Mouse (Mus musculus) ES-E14 (cell line): ENCODE results near the gene Exosc6. TPM values are rescaled to one million over a fixed set of nuclear protein-coding genes. Genes with fewer than 3 reads are reported as not detected.

ENCODE experiments used
- DNase-seq: peaks from one replicate; pipeline ENCODE4 v3.0.0-alpha.2; 2013; ENCODE audit warnings: low read depth, low spot score
- H3K27ac ChIP-seq: 2 replicates; pipeline ENCODE4 v1.5.1; 2012; ENCODE audit warnings: low read depth, mild to moderate bottlenecking, low read length, moderate library complexity, mixed read lengths; ENCODE audit not compliant: poor library complexity, insufficient read depth, severe bottlenecking
- H3K36me3 ChIP-seq: 2 replicates; pipeline ENCODE4 v1.6.1; 2012; ENCODE audit warnings: mild to moderate bottlenecking, low read length, moderate library complexity, mixed read lengths; ENCODE audit not compliant: control insufficient read depth, poor library complexity, insufficient read depth, severe bottlenecking
- H3K4me1 ChIP-seq, 2 experiments: fragments of 150-350 bp in 1 of 2; sonication (generic) in 1 of 2; 2 replicates each; pipeline ENCODE4 v1.6.1; 2012; ENCODE audit warnings: low read length in 2 of 2, mild to moderate bottlenecking in 1 of 2, mixed read lengths in 1 of 2; ENCODE audit not compliant: control insufficient read depth in 2 of 2, insufficient read depth in 2 of 2, poor library complexity in 1 of 2
- H3K4me3 ChIP-seq, 2 experiments: fragments of 150-350 bp in 1 of 2; sonication (generic) in 1 of 2; 2 replicates each; pipeline ENCODE4 v1.5.1; 2012; ENCODE audit warnings: low read length in 2 of 2, low read depth in 1 of 2, mild to moderate bottlenecking in 1 of 2, mixed read lengths in 1 of 2; ENCODE audit not compliant: insufficient read depth in 1 of 2, poor library complexity in 1 of 2, severe bottlenecking in 1 of 2
- H3K9ac ChIP-seq: 2 replicates; pipeline ENCODE4 v1.6.1; 2012; ENCODE audit warnings: low read depth, mild to moderate bottlenecking, low read length, mixed read lengths; ENCODE audit not compliant: poor library complexity, insufficient read depth, severe bottlenecking
- H3K9me3 ChIP-seq: fragments of 150-350 bp; sonication (generic); 2 replicates; pipeline ENCODE4 v1.6.1; 2012; ENCODE audit warnings: low read depth, mild to moderate bottlenecking, low read length; ENCODE audit not compliant: control insufficient read depth, insufficient read depth
- CHD2 ChIP-seq: IDR thresholded peaks from 2 replicates; pipeline ENCODE4 v1.6.1; 2014; ENCODE audit warnings: mild to moderate bottlenecking, low read depth, low read length, inconsistent platforms
- HCFC1 ChIP-seq: IDR thresholded peaks from 2 replicates; pipeline ENCODE4 v1.6.1; 2012; ENCODE audit warnings: low read length, inconsistent platforms, borderline replicate concordance; ENCODE audit not compliant: insufficient read depth
- MAFK ChIP-seq: IDR thresholded peaks from 2 replicates; pipeline ENCODE4 v1.6.1; 2014; ENCODE audit warnings: mild to moderate bottlenecking, low read depth, low read length, inconsistent platforms; ENCODE audit not compliant: insufficient read depth
- ZC3H11A ChIP-seq: IDR thresholded peaks from 2 replicates; pipeline ENCODE4 v1.6.1; 2012; ENCODE audit warnings: low read depth, mild to moderate bottlenecking, inconsistent platforms, low read length, borderline replicate concordance
- ZNF384 ChIP-seq: IDR thresholded peaks from 2 replicates; pipeline ENCODE4 v1.6.1; 2012; ENCODE audit warnings: low read depth, low read length, inconsistent platforms
- in situ Hi-C, 2 experiments: fragments of 600-800 bp; cut with MboI; formaldehyde crosslinking; loops; one replicate each; pipeline ENCODE4 v1.15.1; 2025; ENCODE audit warnings: low sequenced_read_pairs in 2 of 2, inconsistent platforms in 1 of 2; ENCODE audit not compliant: unreplicated experiment in 2 of 2
- total RNA-seq: library from RNA; depleted of rRNA; stranded (reverse); fragments of 300-350 nt; gene quantifications from 2 replicates; pipeline ENCODE4 v1.2.3, GENCODE M21; 2012

The Exosc6 gene
- total RNA-seq, 1 experiment: 2.6 TPM

GRCm38 (mm10) chr8:111034276-111034675 is 21.9 kb upstream of the Exosc6 start:
- in situ Hi-C loops: no loop called here
- Histone ChIP-seq H3K36me3 (peaks cover 23% of the 10 kb centered on the region), H3K27ac (peak overlapping the region; percentile 74), H3K4me1 (peaks cover 3 to 6% of the 10 kb centered on the region in 2 experiments), H3K9me3 (no peaks in the 10 kb centered on the region), H3K4me3 (peak overlapping the region; percentile 66 to 83), H3K9ac (peak overlapping the region; percentile 84)
- no peak for DNase-seq
- TF ChIP-seq ZC3H11A (no peak), HCFC1 (no peak), CHD2 (no peak), ZNF384 (no peak), MAFK (peak; percentile 48; the same call in 1 of the 2 replicates)

DNA sequence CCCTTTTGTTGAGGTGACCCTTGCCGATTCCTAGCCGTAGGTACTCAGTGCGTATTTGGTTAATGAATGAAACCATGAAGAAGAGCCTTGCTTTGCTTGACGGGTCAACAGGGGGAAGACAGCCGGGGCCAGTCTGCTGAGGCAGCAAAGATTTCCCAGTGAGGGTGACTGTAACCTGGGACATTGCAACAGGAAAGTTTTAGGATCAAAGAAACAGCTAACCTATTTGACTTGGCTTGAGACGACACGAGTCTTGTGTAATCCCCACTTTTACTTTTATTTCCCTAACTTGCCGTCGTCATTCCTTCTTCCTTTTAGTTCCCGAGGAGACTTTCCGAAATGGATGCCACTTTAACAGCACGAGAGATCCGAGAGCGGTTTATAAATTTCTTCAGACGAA is 19.5 kb upstream of the Exosc6 start:
- DNase-seq: no peak
- Histone ChIP-seq H3K4me1 (peaks cover 3 to 5% of the 10 kb centered on the region in 2 experiments), H3K36me3 (peaks cover 38% of the 10 kb centered on the region), H3K9me3 (no peaks in the 10 kb centered on the region), H3K4me3 (no peak overlapping the region), H3K9ac (no peak overlapping the region), H3K27ac (no peak overlapping the region)
- TF ChIP-seq MAFK (no peak), ZC3H11A (no peak), CHD2 (no peak), HCFC1 (no peak), ZNF384 (no peak)
- in situ Hi-C loops: no loop called here

DNA sequence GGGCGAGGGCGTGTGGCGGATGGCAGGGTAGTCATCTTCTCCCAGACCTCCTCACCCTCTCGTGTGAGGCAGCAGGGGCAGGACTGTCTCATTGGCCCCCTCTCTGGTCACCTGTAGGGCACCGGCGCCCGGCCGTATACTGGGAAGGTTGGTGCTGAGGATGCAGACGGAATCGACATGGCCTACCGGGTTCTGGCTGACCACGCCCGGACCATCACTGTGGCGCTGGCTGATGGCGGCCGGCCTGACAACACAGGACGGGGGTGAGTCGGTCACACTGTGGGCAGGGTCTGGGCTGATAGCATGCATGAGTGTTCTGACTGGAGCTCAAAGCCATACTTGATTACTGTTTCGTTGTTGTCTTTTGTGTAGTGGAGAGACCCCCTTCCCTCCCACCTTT is 13.6 kb upstream of the Exosc6 start:
- Histone ChIP-seq H3K4me3 (no peak overlapping the region), H3K27ac (no peak overlapping the region), H3K9me3 (no peaks in the 10 kb centered on the region), H3K36me3 (peaks cover 65% of the 10 kb centered on the region), H3K9ac (no peak overlapping the region), H3K4me1 (peaks cover 0 to 3% of the 10 kb centered on the region in 2 experiments; a peak in 1 of 4 replicates)
- in situ Hi-C loops: loop anchor here (10.0 kb wide), 1 partner anchor 198 kb away; the partner anchor contains the start of genes Cog4 (in 2 of the 2) and Sf3b3 (in 2 of the 2)
- DNase-seq: no peak
- TF ChIP-seq CHD2 (no peak), HCFC1 (no peak)

- in situ Hi-C loops: loop anchor here (10.0 kb wide), 1 partner anchor 199 kb away; the partner anchor contains the start of genes Cog4 (in 2 of the 2) and Sf3b3 (in 2 of the 2)
- Histone ChIP-seq H3K9me3 (no peaks in the 10 kb centered on the region), H3K9ac (no peak overlapping the region), H3K4me1 (peaks cover 0 to 3% of the 10 kb centered on the region in 2 experiments; a peak in 1 of 4 replicates), H3K36me3 (peaks cover 69% of the 10 kb centered on the region), H3K27ac (no peak overlapping the region), H3K4me3 (no peak overlapping the region)
- DNase-seq: no peak
- TF ChIP-seq HCFC1: no peak
- no peak for TF ChIP-seq CHD2
- TF ChIP-seq ZNF384: peak; percentile 48; the same call in 1 of the 2 replicates
- TF ChIP-seq ZC3H11A: no peak
- no peak for TF ChIP-seq MAFK
Measured at GRCm38 (mm10) chr8:111044003-111044734, 12.0 kb upstream of the Exosc6 start.
